In genomic region chr7:144942744-144943135, GRCm38 (mm10) we compare ENCODE assay signal across 7 mouse cellular contexts. TPM values are rescaled to one million over a fixed set of nuclear protein-coding genes. Genes with fewer than 3 reads are reported as not detected.
A peak's percentile ranks its signal among the peaks of the same experiment; 100 is the strongest.
DNase-seq lines count a peak whose midpoint lies in the region; ATAC-seq and TF ChIP-seq lines count a peak whose summit lies in the region.

No protein-coding gene starts in this region.

- H3K9me3 ChIP-seq in liver, embryonic 14.5 days (ENCODE audit: control insufficient read depth, low read length): no peaks in the 10 kb centered on the region

- peak overlapping the region; percentile 58 for H3K4me2 ChIP-seq in liver, embryonic 14.5 days (ENCODE audit: low read depth)

- DNase-seq in retina, embryonic 14.5 days (ENCODE audit: low spot score): peak; percentile 74
- DNase-seq in retina, postnatal 1 day: no peak
- peak; percentile 51 for DNase-seq in forelimb bud, embryonic 11.5 days (ENCODE audit: low read depth, low spot score)
- DNase-seq in liver, embryonic 14.5 days (ENCODE audit: low read depth in 3 of 3, low spot score in 3 of 3): no peak
- no peak for DNase-seq in gastrocnemius, postnatal 25 days
- no peak for DNase-seq in frontal cortex, postnatal 14 days (ENCODE audit: low spot score in 2 of 2)

- WGBS in liver, embryonic 14.5 days (ENCODE audit: insufficient replicate concordance): 3% methylated on average over 20 of the region's 20 CpGs

- H3K27me3 ChIP-seq in liver, embryonic 14.5 days (ENCODE audit: control insufficient read depth, insufficient read depth, low read length): peaks cover 55% of the 10 kb centered on the region
- peaks cover 2% of the 10 kb centered on the region; the same call in 1 of the 2 replicates for H3K27me3 ChIP-seq in testis, adult 2 months (ENCODE audit: control insufficient read depth, insufficient read depth, low read length)

- TF ChIP-seq EP300 in liver, embryonic 14.5 days (IDR thresholded peaks at IDR 0.05; ENCODE audit: low read depth): no peak

- no peak overlapping the region for H3K27ac ChIP-seq in liver, embryonic 14.5 days
- H3K27ac ChIP-seq in testis, adult 2 months (ENCODE audit: control insufficient read depth, insufficient read depth, low read depth, low read length): peak overlapping the region; percentile 44

- peak overlapping the region; percentile 21 to 26; a peak in 3 of 4 replicates for H3K4me3 ChIP-seq in liver, embryonic 14.5 days (ENCODE audit: insufficient read depth in 1 of 2, low read depth in 2 of 2, low read length in 2 of 2)
- peak overlapping the region; percentile 78 for H3K4me3 ChIP-seq in testis, adult 2 months (ENCODE audit: control insufficient read depth, low read depth, low read length)

- H3K9ac ChIP-seq in liver, embryonic 14.5 days (replicated peaks): no peak overlapping the region

- peaks cover 0 to 3% of the 10 kb centered on the region in 2 experiments; a peak in 2 of 4 replicates for H3K4me1 ChIP-seq in liver, embryonic 14.5 days (replicated peaks; ENCODE audit: control insufficient read depth in 2 of 2, insufficient read depth in 2 of 2, low read length in 1 of 2)
- H3K4me1 ChIP-seq in testis, adult 2 months (ENCODE audit: control insufficient read depth, insufficient read depth, low read length): peaks cover 42% of the 10 kb centered on the region

- 0 out of 2 replicates have a peak, but pooled peaks have one; percentile 9 for ATAC-seq in liver, embryonic 14.5 days (ENCODE audit: insufficient read depth)

- no peak for TF ChIP-seq POLR2A in testis, adult 2 months (IDR thresholded peaks at IDR 0.05; ENCODE audit: control insufficient read depth, low read depth, low read length)

- no peaks in the 10 kb centered on the region for H3K36me3 ChIP-seq in liver, embryonic 14.5 days (replicated peaks; ENCODE audit: control insufficient read depth, insufficient read depth, low read depth)
- H3K36me3 ChIP-seq in testis, adult 2 months (ENCODE audit: control insufficient read depth, insufficient read depth, low read length): no peaks in the 10 kb centered on the region

- TF ChIP-seq CTCF in liver, embryonic 14.5 days (IDR thresholded peaks at IDR 0.05; ENCODE audit: low read depth): no peak
- TF ChIP-seq CTCF in testis, adult 2 months (IDR thresholded peaks at IDR 0.05; ENCODE audit: control insufficient read depth, insufficient read depth, insufficient replicate concordance, low read depth, low read length): no peak

RNA-seq across cellular contexts. Expression of gene Ccnd1, which starts 3.0 kb away (rescaled TPM):
- polyA plus RNA-seq in liver, embryonic 14.5 days (2012; rRNA removed): 14.6 and 16.7 TPM in 2 replicates
- polyA plus RNA-seq in liver, embryonic 14.5 days (2014; fragmentation: Nextera tagmentation; extraction: Ambion mirVana): 25.4 and 27.7 TPM in 2 replicates
- 4.2 and 6.8 TPM in 2 replicates for polyA plus RNA-seq in testis, adult 2 months (2012; rRNA removed)
- 10 to 100 TPM; 11.4 to 14.1 TPM for total RNA-seq in gastrocnemius, postnatal 25 days (2021)

RNA-seq across cellular contexts. Expression of gene LTO1, which starts 27.8 kb away (rescaled TPM):
- 6.9 and 11.7 TPM in 2 replicates for polyA plus RNA-seq in liver, embryonic 14.5 days (2012; rRNA removed)
- 6.4 and 6.7 TPM in 2 replicates for polyA plus RNA-seq in liver, embryonic 14.5 days (2014; fragmentation: Nextera tagmentation; extraction: Ambion mirVana)
- 26.2 and 32.7 TPM in 2 replicates for polyA plus RNA-seq in testis, adult 2 months (2012; rRNA removed)
- total RNA-seq in gastrocnemius, postnatal 25 days (2021): 1 to 10 TPM; 7.0 to 8.4 TPM

RNA-seq across cellular contexts. Expression of gene Fgf15, which starts 46.4 kb away (rescaled TPM):
- polyA plus RNA-seq in liver, embryonic 14.5 days (2012; rRNA removed): 0.02 and 0.09 TPM in 2 replicates
- not detected in 2 replicates for polyA plus RNA-seq in liver, embryonic 14.5 days (2014; fragmentation: Nextera tagmentation; extraction: Ambion mirVana)
- not detected in 2 replicates for polyA plus RNA-seq in testis, adult 2 months (2012; rRNA removed)
- total RNA-seq in gastrocnemius, postnatal 25 days (2021): not detected

Comparison
In these comparisons a context has a peak if more than half of its experiments do, and no peak if none do; other contexts are left out.
1. DNase-seq: peak in retina, embryonic 14.5 days (single experiment) and forelimb bud, embryonic 11.5 days (single experiment); none in retina, postnatal 1 day (single experiment), liver, embryonic 14.5 days (0 of 3), gastrocnemius, postnatal 25 days (single experiment) and frontal cortex, postnatal 14 days (0 of 2).